Mouse (Mus musculus): ENCODE data around the gene Gltpd2.

GRCm38 (mm10) chr11:70506962-70507515 is 12.0 kb upstream of the Gltpd2 start:
- TF ChIP-seq CTCF (IDR thresholded peaks at IDR 0.05; ENCODE audit: low read depth, low read length) (no peak), EP300 (IDR thresholded peaks at IDR 0.05; ENCODE audit: insufficient read depth, low read depth, low read length) (no peak), POLR2A (IDR thresholded peaks at IDR 0.05; ENCODE audit: insufficient read depth, low read length) (no peak)
